Mouse (Mus musculus) liver, embryonic 14.5 days (tissue): ENCODE data around the gene Vps26c.

Experiments
- CTCF ChIP-seq: IDR thresholded peaks from 2 replicates; pipeline ENCODE4 v1.5.1; 2016; ENCODE audit warnings: antibody characterized with exemption, low read depth, control low read depth
- EP300 ChIP-seq: IDR thresholded peaks from 2 replicates; pipeline ENCODE4 v1.6.1; 2016; ENCODE audit warnings: antibody characterized with exemption, low read depth

DNA sequence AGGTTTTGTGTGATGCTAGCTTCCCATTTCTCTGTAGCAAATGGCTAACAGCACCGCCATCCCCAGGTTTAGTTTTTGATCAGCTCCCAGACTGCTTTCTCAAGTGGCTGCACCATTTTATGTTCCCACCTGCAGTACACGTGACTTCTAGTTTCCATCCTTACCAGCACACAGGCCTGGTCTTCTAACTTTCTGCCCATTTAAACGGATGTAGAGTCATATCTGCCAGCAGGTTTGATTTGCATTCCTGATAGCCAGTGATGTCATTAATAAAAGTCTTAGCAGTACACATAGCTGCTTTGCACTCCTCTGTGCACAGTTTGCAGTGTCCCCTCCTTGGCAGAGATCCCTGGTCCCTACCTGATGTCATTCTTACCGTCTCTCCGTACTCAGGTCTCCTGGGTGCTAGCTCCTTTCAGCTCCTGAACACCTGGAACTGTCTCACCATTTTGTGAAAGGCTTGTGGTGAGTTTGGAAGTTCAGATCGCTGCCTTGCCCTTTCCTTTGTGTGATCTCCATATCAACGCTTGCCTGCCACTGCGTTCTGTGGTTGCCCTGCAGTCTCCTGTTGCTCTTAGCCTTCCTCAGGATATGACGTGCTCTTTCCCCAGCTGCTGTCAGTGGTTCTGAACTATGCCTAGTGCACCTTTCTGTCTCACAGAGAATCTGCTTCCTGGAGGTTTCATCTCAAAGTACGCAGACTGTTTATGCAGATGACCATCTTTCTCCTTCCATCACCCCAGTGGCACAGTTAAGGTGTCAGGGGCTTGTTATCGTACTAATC lies 41.7 kb downstream of the Vps26c start:
- TF ChIP-seq EP300 (no peak), CTCF (no peak)
